Mouse (Mus musculus): ENCODE results near the gene C130050O18Rik.

DNA sequence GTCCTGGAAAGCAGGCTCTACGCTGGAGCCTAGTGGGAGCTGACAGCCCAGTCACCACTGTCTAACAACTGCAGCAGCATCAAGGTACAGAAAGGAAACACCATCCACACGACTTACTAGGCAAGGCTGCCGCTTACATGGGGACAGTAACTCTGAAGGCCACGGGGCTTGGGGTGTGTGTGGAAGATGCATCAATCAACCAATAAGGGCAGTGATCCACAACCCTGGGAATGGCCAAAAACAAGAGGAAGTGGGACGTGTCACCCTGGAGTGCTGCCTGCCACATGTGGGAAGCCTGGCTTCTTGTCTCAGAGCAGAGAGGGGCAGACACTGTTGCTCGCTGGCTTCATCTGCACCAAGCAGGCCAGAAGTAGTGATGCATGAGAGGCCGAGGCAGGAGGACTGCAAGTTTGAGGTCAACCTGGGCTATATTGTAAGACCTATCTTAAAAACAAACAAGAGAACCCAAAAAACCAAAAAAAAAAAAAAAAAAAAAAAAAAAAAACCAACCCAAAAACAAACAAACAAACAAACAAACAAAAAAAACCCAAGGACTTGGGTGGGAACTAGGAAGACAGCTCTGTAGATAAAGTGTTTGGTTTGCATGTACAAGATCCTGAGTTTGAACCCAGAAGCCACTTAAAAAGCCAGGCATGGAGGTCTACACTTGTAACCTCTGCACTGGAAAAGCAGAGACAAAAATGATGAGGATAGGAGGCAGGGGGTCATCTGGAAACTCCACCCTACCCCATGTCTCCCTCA lies 27.8 kb downstream of the C130050O18Rik start:
- TF ChIP-seq POLR2A (IDR thresholded peaks at IDR 0.05; ENCODE audit: low read depth, low read length) = no peak
- TF ChIP-seq CTCF (IDR thresholded peaks at IDR 0.05; ENCODE audit: extremely low read depth, insufficient read depth, insufficient read length, insufficient replicate concordance) = no peak
